Mouse (Mus musculus): ENCODE results near the gene Mtif3.
A peak's percentile ranks its signal among the peaks of the same experiment; 100 is the strongest.

The Mtif3 gene

GRCm38 (mm10) chr5:146963118-146963936 lies at the start of gene Mtif3:
Mtif3 (minus strand) TSS chr5:146963800.
- DNase-seq (ENCODE audit: low read depth, low spot score), result peak; percentile 80

- DNase-seq (ENCODE audit: low read depth, low spot score), result no peak
These were observed 47.7 kb upstream of the Mtif3 start for GRCm38 (mm10) chr5:147011333-147011732.

GRCm38 (mm10) chr5:147003303-147003702 lies 39.7 kb upstream of the Mtif3 start:
- DNase-seq (ENCODE audit: low read depth, low spot score), result no peak

GRCm38 (mm10) chr5:147001312-147001711 lies 37.7 kb upstream of the Mtif3 start:
- DNase-seq (ENCODE audit: low read depth, low spot score), result no peak

- DNase-seq (ENCODE audit: low read depth, low spot score), result no peak
These were observed 35.2 kb upstream of the Mtif3 start for GRCm38 (mm10) chr5:146998802-146999201.

- DNase-seq (ENCODE audit: low read depth, low spot score), result no peak
These were observed 33.2 kb upstream of the Mtif3 start for GRCm38 (mm10) chr5:146996812-146997211.

GRCm38 (mm10) chr5:146994973-146995372 lies 31.4 kb upstream of the Mtif3 start:
- no peak for DNase-seq (ENCODE audit: low read depth, low spot score)

GRCm38 (mm10) chr5:146993509-146993908 lies 29.9 kb upstream of the Mtif3 start:
- no peak for DNase-seq (ENCODE audit: low read depth, low spot score)

- no peak for DNase-seq (ENCODE audit: low read depth, low spot score)
These were observed 25.5 kb upstream of the Mtif3 start for GRCm38 (mm10) chr5:146989051-146989450.

- no peak for DNase-seq (ENCODE audit: low read depth, low spot score)
These were observed 24.0 kb upstream of the Mtif3 start for GRCm38 (mm10) chr5:146987588-146987987.

- DNase-seq (ENCODE audit: low read depth, low spot score), result no peak
These were observed 22.3 kb upstream of the Mtif3 start for GRCm38 (mm10) chr5:146985725-146986433.

GRCm38 (mm10) chr5:146983216-146983615 lies 19.6 kb upstream of the Mtif3 start:
- DNase-seq (ENCODE audit: low read depth, low spot score), result peak; percentile 66

GRCm38 (mm10) chr5:146981376-146981775 lies 17.8 kb upstream of the Mtif3 start:
- DNase-seq (ENCODE audit: low read depth, low spot score), result no peak

GRCm38 (mm10) chr5:146974781-146975123 lies 11.2 kb upstream of the Mtif3 start:
- DNase-seq (ENCODE audit: low read depth, low spot score), result no peak

GRCm38 (mm10) chr5:146973858-146974780 lies 10.5 kb upstream of the Mtif3 start:
- DNase-seq (ENCODE audit: low read depth, low spot score), result no peak

GRCm38 (mm10) chr5:146973353-146973752 lies 9.8 kb upstream of the Mtif3 start:
- no peak for DNase-seq (ENCODE audit: low read depth, low spot score)

- DNase-seq (ENCODE audit: low read depth, low spot score), result no peak
These were observed 8.4 kb upstream of the Mtif3 start for GRCm38 (mm10) chr5:146971776-146972561.

- DNase-seq (ENCODE audit: low read depth, low spot score), result no peak
These were observed 5.2 kb upstream of the Mtif3 start for GRCm38 (mm10) chr5:146968695-146969393.

- DNase-seq (ENCODE audit: low read depth, low spot score), result peak; percentile 31
These were observed 308 bp upstream of the Mtif3 start for GRCm38 (mm10) chr5:146963937-146964278.

- DNase-seq (ENCODE audit: low read depth, low spot score), result no peak
These were observed 6.9 kb downstream of the Mtif3 start for GRCm38 (mm10) chr5:146956678-146957077.

- DNase-seq (ENCODE audit: low read depth, low spot score), result no peak
These were observed 7.9 kb downstream of the Mtif3 start for GRCm38 (mm10) chr5:146955651-146956050.
